Mouse (Mus musculus) kidney, adult 2 months (tissue): ENCODE data around the gene Pck2. TPM values are rescaled to one million over a fixed set of nuclear protein-coding genes. Genes with fewer than 3 reads are reported as not detected.

Experiments
- DNase-seq: peaks from one replicate; pipeline ENCODE4 v3.0.0; 2021
- H3K27ac ChIP-seq: fragments of 200-500 bp; 2 replicates; pipeline ENCODE4 v1.5.1; 2012; ENCODE audit warnings: low read depth, low read length, control low read depth, inconsistent platforms; ENCODE audit not compliant: insufficient read depth
- H3K27me3 ChIP-seq: fragments of 200-500 bp; replicated peaks from 2 replicates; pipeline ENCODE4 v1.6.1; 2012; ENCODE audit warnings: mild to moderate bottlenecking, moderate library complexity, low read length, inconsistent platforms; ENCODE audit not compliant: control insufficient read depth, insufficient read depth
- H3K36me3 ChIP-seq: fragments of 200-500 bp; 2 replicates; pipeline ENCODE4 v1.6.1; 2012; ENCODE audit warnings: mild to moderate bottlenecking, moderate library complexity, low read length, inconsistent platforms; ENCODE audit not compliant: control insufficient read depth, insufficient read depth
- H3K4me1 ChIP-seq: fragments of 200-500 bp; 2 replicates; pipeline ENCODE4 v1.6.1; 2011; ENCODE audit warnings: low read length; ENCODE audit not compliant: control insufficient read depth, insufficient read depth
- H3K4me3 ChIP-seq: fragments of 200-500 bp; 2 replicates; pipeline ENCODE4 v1.5.1; 2011; ENCODE audit warnings: mild to moderate bottlenecking, low read depth, low read length, control low read depth; ENCODE audit not compliant: insufficient read depth
- CTCF ChIP-seq: fragments of 200-500 bp; conservative IDR thresholded peaks from 2 replicates; pipeline ENCODE4 v1.5.1; 2011; ENCODE audit warnings: low read depth, mild to moderate bottlenecking, control low read depth, low read length, moderate library complexity, mixed read lengths; ENCODE audit not compliant: insufficient read depth, insufficient read length
- POLR2A ChIP-seq: fragments of 200-500 bp; IDR thresholded peaks from one replicate; pipeline ENCODE4 v1.6.1; 2011; ENCODE audit warnings: low read depth, low read length, control low read depth
- WGBS: fragments of 180-500 bp; shearing (Covaris S2); methylation state at CpG from one replicate; pipeline ENCODE4 v1.1.7; 2018; 5-methylcytosine and 5-hydroxymethylcytosine counted together
- polyA plus RNA-seq: library from polyadenylated mRNA; depleted of rRNA; stranded (reverse); fragments of >200 nt; gene quantifications from 2 replicates; pipeline ENCODE4 v1.2.3, GENCODE M21; 2012

Pck2 gene
- polyA plus RNA-seq, 1 experiment = 22.9 TPM

GRCm38 (mm10) chr14:55527940-55528339 lies 12.1 kb upstream of the Pck2 start:
- H3K4me3 ChIP-seq = no peak overlapping the region

GRCm38 (mm10) chr14:55536116-55536745 lies 3.8 kb upstream of the Pck2 start:
- no peaks in the 10 kb centered on the region for H3K4me1 ChIP-seq
- H3K27me3 ChIP-seq = no peaks in the 10 kb centered on the region
- no peaks in the 10 kb centered on the region for H3K36me3 ChIP-seq
- H3K27ac ChIP-seq = no peak overlapping the region
- no peak overlapping the region for H3K4me3 ChIP-seq
- 55% methylated on average over 6 of the region's 6 CpGs for WGBS
- peak; percentile 52 for DNase-seq
- TF ChIP-seq POLR2A (no peak), CTCF (peak; percentile 79)

More at GRCm38 (mm10) chr14:55527940-55528339, 12.1 kb upstream of the Pck2 start:
- H3K4me1 ChIP-seq = no peaks in the 10 kb centered on the region
- DNase-seq = peak; percentile 58
- H3K27ac ChIP-seq = no peak overlapping the region
- no peaks in the 10 kb centered on the region for H3K27me3 ChIP-seq
- peak; percentile 45 for TF ChIP-seq CTCF
- TF ChIP-seq POLR2A = no peak
- H3K36me3 ChIP-seq = no peaks in the 10 kb centered on the region
- 16% methylated on average over 3 of the region's 3 CpGs for WGBS

DNA sequence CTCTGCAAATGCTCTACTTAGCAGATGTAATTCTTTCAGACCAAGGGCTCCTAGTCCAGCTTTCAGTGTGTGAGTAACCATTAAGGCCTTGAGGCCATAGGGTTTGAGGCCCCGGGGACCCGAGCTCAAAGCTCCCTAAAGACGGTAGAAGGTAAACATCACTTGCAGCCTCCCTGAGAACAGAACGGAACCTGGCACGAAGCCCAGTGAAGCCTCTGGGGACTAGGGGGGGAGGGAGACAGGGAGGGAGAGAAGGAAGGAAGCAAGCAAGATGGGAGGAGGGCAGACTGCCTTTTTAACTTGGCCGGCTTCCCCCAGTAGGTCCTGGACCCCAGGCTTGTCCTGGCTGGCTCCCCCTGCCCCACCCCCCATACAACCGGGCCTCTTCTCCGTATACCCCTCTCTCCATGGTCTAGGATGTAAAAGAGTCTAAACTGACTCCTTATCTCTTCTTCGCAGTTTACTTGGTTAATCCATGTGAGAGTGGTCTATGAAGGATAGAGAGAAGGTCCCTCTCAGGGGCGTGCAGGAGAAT lies 788 bp downstream of the Pck2 start:
- WGBS = 8% methylated on average over 10 of the region's 10 CpGs
- Histone ChIP-seq H3K4me3 (peak overlapping the region; percentile 77), H3K27me3 (no peaks in the 10 kb centered on the region), H3K27ac (peak overlapping the region; percentile 17; the same call in 1 of the 2 replicates), H3K4me1 (no peaks in the 10 kb centered on the region), H3K36me3 (no peaks in the 10 kb centered on the region)
- DNase-seq = peak; percentile 82
- TF ChIP-seq POLR2A = no peak

DNA sequence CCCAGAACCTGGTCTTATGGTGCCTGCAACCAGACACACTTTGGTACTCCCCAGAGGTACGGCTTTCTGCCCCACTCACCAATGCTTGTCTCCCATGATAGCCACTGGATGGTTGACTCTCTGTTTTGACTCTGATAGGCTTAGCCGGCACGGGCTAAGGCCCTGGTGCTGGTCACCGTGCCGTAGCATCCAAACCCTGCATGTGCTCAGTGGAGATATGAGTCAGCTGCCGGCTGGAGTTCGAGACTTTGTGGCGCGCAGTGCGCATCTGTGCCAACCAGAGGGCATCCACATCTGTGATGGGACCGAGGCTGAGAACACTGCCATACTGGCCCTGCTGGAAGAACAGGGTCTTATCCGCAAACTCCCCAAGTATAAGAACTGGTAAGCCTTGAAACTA lies 2.2 kb downstream of the Pck2 start:
- WGBS = 98% methylated on average over 12 of the region's 12 CpGs
- TF ChIP-seq POLR2A (no peak), CTCF (no peak)

DNA sequence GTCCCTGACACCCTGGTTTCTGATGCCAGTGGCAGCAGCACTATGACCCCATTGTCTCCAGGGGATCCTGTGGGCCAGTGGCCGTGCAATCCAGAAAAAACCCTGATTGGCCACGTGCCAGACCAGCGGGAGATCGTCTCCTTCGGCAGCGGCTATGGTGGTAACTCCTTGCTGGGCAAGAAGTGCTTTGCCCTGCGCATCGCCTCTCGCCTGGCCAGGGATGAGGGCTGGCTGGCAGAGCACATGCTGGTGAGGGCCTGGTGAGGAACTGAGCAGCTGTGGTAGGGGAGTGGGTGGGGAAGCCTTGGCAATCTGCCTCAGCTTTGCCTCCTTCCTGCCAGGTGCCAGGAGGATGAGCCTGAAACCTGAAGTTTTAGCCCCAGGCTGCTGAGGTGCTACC lies 4.3 kb downstream of the Pck2 start:
- Histone ChIP-seq H3K36me3 (no peaks in the 10 kb centered on the region; the same call in 1 of the 2 replicates), H3K27me3 (no peaks in the 10 kb centered on the region), H3K4me1 (no peaks in the 10 kb centered on the region), H3K4me3 (no peak overlapping the region), H3K27ac (no peak overlapping the region)
- TF ChIP-seq CTCF (no peak), POLR2A (no peak)
- WGBS = 69% methylated on average over 9 of the region's 9 CpGs
- no peak for DNase-seq

More for the DNA sequence above, 2.2 kb downstream of the Pck2 start:
- Histone ChIP-seq H3K27ac (no peak overlapping the region), H3K4me1 (no peaks in the 10 kb centered on the region), H3K4me3 (no peak overlapping the region), H3K36me3 (no peaks in the 10 kb centered on the region), H3K27me3 (no peaks in the 10 kb centered on the region)
- no peak for DNase-seq

GRCm38 (mm10) chr14:55550191-55550590 lies 10.1 kb downstream of the Pck2 start:
- H3K27ac ChIP-seq = no peak overlapping the region
- no peak for DNase-seq
- H3K36me3 ChIP-seq = no peaks in the 10 kb centered on the region; the same call in 1 of the 2 replicates
- H3K4me1 ChIP-seq = no peaks in the 10 kb centered on the region
- H3K4me3 ChIP-seq = no peak overlapping the region
- TF ChIP-seq POLR2A (no peak), CTCF (no peak)
- 88% methylated on average over 6 of the region's 6 CpGs for WGBS
- no peaks in the 10 kb centered on the region for H3K27me3 ChIP-seq

DNA sequence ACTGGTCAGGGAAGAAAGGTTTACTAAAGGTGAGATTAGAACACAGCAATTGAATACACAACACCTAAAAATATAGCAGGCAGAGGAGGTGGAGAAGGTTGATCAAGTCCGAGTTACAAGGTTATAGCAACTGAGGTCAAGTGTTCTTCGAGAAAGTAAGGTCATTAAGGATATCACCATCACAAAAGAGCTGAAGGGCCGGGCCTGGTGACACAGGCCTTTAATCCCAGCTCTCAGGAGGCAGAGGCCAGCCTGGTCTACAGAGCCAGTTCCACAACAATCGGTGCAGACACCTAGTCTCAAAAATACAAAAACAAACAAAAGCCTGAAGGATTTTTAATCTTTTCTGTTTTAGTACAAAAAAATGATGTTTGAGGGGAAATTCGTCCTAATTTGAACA lies 11.3 kb downstream of the Pck2 start:
- Histone ChIP-seq H3K36me3 (no peaks in the 10 kb centered on the region; the same call in 1 of the 2 replicates), H3K4me1 (no peaks in the 10 kb centered on the region), H3K27ac (no peak overlapping the region), H3K27me3 (no peaks in the 10 kb centered on the region), H3K4me3 (no peak overlapping the region)
- 72% methylated on average over 5 of the region's 5 CpGs for WGBS
- no peak for TF ChIP-seq POLR2A
- TF ChIP-seq CTCF = no peak
- DNase-seq = no peak
